Mouse (Mus musculus): ENCODE results near the gene Wnt10a.
A peak's percentile ranks its signal among the peaks of the same experiment; 100 is the strongest.
"Not testable (repeated sequence)": the region's sequence is repeated elsewhere in the genome, so short reads cannot be mapped to it uniquely, and the experiment has no call there.

The Wnt10a gene

DNA sequence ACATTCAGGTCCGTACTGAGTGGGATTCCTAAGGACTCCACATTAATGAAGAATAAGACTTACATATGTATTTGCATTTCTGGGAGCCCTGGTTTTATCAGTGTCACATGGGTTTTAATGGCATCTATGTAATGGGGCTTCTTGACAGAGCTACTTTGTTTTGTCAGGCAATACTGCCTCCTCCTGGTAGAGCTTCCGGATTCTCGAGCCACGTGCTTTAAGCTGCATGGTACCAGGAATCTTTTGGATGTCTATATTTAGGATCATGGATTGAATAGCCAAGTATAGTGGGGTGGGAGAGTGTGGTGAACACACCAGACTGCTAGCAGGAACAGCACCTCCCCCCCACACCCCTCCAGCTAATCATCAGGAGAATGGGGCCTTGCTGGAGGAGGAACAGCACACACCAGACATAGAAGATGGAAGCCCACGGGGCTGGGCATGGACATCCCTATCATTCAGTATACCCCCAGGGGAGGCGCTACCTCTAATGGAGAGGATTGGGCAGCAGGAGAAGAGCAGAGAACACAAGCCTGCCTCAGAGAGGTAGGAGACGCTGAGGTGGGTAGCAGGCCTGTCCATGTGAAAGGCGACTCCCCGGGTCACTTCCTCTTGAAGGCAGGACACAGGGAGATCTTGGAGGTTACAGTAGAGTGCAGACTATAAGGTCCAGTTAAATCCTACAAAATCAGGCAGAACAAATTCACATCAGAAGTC lies 23.8 kb downstream of the Wnt10a start:
- DNase-seq (ENCODE audit: low spot score in 2 of 2), result no peak

DNA sequence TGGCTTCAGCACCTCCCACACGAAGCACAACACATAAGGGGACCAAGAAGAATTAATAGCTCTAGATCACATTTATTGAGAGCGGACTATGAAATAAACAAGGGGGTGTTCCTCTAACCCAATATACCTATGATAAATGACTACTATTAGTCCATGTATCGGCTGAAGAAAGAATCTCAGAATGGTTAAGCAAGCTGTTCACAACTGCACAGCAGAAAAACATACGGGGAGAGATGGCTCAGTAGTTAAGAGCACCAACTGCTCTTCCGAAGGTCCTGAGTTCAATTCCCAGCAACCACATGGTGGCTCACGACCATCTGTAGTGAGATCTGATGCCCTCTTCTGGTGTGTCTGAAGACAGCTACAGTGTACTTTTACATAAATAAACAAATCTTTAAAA lies 24.6 kb downstream of the Wnt10a start:
- DNase-seq (ENCODE audit: low spot score in 2 of 2), result not testable (repeated sequence)

DNA sequence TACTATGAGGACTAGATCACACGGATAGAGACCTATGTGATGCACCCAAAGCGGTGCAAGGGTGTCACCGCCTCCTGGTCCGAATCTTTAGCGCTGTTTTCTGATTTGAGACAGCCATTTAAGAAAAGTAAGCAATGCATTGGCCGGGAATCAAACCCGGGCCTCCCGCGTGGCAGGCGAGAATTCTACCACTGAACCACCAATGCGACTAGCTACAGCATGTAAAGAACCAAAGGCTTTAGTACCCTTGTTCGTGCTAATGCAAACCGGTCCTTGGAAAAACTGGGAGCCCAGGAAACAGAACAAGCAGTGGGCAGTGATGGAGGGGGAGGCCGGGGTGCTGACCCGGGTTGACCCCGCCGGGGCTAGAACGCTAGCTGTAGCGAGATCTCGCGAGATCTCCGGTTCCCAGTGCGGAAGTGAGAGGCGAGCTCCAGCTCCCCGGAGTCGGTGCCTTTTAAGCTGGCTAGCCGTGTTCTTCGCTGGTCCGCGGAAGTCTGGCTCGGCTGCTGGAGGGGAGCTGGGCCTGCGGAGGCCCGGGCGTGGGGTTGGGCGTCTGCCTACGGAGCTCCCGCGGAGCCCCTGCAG lies 25.4 kb downstream of the Wnt10a start:
- DNase-seq (ENCODE audit: low spot score in 2 of 2), result peak; percentile 89 to 91

DNA sequence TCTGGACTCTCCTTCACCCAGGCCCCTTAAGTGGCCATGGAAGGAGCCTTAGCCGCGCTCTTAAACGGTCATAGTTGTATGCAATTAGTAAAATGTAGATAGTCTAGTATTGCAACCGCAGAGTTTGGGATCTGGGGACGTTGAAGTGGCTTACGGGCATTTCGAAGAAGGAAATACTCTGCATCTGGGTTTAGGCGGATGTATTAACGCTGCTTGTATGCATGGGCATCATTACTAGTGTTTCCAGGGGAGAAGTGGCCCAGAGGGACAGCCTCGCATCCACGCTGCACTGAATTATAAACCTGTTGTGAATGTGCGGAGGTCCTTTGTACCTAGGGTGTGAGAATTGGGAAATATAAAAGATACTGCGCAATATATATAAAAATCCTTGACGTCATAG lies 25.9 kb downstream of the Wnt10a start:
- no peak for DNase-seq (ENCODE audit: low spot score in 2 of 2)

DNA sequence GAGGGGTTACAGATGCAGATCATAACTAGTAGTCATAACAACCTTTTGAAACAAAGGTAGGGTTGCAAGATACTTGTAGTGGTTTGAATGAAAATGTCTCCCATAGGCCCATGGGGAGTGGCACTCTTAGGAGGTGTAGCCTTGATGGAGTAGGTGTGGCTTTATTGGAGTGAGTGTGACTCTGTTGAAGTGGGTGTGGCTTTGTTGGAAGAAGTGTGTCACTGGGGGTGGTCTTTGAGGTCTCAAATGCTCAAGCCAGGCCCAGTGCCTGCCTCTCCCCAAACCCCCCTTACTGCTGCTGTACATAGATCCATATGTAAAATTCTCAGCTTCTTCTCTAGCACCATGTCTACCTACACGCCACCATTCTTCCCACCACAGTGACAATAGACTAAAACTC lies 27.2 kb downstream of the Wnt10a start:
- no peak for DNase-seq (ENCODE audit: low spot score in 2 of 2)

DNA sequence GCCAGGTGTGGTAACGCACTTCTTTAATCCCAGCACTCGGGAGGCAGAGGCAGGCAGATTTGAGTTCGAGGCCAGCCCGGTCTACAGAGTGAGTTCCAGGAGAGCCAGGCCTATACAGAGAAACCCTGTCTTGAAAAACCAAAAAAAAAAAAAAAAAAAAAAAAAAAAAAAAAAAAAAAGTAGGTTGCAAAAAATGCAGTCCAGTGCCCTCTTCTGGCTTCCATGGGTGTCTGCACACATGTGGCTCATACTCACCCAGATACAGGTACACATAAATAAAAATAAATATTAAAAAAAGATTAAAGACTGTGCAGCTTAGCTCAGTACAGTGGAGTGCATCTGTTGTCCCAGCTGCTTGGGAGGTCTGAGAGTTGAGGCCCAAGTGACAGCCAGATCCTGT lies 32.3 kb downstream of the Wnt10a start:
- DNase-seq (ENCODE audit: low spot score in 2 of 2), result not testable (repeated sequence)

DNA sequence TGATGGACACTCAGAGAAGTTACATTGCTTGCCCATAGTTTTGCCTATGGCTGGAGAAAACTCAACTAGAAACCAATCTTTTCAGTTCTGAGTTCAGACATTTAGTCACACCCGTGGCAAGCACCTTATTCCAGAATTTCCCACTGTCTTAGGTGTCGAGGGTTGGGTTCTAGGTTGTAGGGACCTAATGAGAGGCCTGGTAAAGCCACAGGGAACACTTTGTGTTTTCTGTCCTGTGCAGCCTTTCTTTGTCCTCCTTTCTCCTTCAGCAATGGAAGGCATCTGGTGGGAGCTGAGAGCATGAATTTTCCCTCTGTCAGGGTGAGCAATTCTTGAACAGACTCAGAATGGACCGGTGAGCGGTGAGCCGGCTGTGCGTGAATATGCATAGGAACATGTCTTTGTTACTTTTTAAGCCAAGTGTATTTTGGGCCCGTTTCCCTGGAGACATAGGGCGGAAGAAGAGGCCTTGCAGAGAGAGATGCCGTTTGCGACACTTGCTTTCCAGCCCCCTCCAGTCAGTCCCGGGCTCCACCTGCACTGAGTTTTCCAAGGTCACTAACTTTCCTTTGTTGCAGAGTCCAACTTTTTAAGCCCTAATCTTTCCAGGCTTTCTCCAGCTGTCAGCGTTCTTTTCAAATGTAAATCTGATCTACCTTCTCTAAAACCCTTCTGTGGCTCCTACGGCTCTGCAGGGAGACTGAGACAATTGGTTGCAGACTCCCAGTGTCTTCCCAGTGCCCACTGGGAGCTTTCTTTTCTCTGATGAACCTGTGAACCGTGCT lies 33.4 kb downstream of the Wnt10a start:
- peak; percentile 67 to 82 for DNase-seq (ENCODE audit: low spot score in 2 of 2)

DNA sequence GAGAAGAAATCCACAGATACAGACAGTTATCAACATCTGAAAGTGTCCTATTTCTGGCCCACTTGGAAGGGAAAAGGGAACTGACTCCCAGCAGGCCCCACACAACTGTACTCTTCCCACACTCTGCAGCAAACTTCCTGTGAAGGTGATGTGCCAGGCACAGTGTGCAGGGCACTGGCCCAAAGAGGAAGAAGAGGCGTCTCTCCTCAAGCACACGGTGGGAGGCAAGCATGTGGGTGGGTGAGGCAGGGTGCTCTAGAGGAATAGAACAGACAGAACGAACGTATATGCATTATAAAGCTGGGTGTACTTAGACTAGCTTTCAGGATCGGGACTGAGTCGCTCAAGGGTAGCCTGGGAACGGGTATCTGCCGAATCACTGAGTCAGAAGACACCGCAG lies 38.7 kb downstream of the Wnt10a start:
- DNase-seq (ENCODE audit: low spot score in 2 of 2), result peak; percentile 70 to 78

DNA sequence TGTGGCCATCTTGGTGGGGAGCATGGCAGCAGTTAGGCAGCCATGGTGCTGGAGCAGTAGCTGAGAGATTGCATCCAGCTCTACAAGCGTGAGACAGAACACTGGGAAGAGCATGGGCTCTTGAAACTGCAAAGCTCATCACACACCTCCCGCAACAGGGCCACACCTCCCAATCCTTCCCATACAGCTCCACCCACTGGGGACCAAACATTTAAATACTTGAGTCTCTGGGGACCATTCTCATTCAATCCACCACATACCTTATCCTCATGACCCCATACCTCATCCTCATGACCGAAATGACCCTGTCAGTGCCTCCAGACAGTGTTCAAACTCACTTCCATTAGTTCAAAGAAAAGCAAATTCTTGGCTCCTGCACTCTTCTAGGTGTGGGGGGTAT lies 41.9 kb downstream of the Wnt10a start:
- DNase-seq (ENCODE audit: low spot score in 2 of 2), result no peak

DNA sequence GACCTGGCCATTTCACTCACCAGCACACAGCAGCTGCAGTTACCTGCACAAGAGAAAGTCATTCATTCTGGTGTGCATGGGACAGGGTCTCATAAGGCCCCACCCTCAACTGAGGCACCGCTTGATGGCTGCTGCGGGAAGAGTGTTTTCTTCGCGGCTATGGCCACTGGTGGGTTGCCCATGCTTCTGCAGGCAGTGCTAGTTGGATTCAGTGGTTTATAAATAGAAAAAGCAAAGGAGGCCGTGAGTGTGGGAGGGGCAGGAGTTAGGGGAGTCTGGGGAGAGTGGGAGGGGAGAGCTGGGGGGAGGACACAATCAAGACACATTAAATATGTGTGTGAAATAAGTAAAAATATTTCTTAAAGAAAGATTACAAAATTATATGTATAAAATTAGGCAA lies 51.8 kb downstream of the Wnt10a start:
- no peak for DNase-seq (ENCODE audit: low spot score in 2 of 2)

DNA sequence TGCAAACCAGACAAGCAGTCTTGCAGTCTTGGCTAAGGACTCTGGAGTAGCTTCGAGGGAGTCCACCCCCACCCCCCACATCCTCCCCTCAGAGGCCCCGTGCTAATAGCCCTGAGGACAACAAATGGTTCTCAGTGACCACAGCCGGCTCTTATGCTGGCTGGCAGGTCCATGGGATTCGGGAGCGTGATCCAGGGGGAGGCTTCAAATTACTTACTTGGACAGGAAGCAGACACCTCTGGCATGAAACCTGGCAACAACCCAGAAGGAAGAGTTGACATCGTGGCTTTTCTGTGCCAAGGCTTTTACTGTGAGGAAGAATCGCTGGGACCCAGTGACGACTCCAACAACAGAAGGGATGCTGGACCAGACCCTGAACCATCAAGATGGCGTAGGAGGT lies 55.0 kb downstream of the Wnt10a start:
- DNase-seq (ENCODE audit: low spot score in 2 of 2), result no peak

DNA sequence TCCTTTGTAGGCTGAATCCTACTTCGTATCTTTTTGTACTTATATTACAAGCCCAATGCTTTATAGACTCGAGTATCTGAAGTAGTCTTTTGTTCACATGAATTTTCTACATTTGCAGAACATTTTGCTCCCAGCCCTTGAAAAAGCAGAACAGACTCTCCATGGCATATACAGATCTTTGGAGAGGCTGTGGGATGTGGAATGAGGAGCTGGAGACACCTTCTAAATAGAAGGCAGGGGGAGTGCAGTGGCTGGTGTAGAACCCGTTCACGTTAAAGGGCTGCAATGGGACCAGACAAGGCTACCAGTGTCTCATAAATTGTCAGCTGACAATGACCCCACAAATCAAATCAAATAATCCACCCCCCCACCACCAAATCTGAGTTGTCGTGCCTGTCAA lies 57.6 kb downstream of the Wnt10a start:
- DNase-seq (ENCODE audit: low spot score in 2 of 2), result no peak

DNA sequence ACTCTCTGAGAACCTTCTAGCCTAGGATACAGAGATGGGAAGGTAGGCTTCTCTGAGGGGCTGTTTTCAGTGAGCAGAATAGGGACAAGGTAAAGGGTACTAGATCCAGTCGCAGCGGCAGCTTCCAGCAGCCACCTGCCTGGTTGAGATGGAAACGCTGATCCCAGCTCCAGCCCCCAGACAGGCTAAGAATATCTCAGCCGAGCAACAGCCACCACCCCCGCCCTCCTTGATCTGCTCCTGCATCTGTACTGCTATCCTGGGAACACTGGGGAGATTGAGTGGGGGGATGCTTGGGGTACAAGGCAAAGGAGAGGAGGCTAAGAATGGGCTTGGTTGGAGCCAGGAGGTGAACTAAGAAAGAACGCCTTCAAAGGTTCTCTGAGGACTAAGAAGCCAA lies 58.9 kb downstream of the Wnt10a start:
- DNase-seq (ENCODE audit: low spot score in 2 of 2), result peak; percentile 79 to 88

DNA sequence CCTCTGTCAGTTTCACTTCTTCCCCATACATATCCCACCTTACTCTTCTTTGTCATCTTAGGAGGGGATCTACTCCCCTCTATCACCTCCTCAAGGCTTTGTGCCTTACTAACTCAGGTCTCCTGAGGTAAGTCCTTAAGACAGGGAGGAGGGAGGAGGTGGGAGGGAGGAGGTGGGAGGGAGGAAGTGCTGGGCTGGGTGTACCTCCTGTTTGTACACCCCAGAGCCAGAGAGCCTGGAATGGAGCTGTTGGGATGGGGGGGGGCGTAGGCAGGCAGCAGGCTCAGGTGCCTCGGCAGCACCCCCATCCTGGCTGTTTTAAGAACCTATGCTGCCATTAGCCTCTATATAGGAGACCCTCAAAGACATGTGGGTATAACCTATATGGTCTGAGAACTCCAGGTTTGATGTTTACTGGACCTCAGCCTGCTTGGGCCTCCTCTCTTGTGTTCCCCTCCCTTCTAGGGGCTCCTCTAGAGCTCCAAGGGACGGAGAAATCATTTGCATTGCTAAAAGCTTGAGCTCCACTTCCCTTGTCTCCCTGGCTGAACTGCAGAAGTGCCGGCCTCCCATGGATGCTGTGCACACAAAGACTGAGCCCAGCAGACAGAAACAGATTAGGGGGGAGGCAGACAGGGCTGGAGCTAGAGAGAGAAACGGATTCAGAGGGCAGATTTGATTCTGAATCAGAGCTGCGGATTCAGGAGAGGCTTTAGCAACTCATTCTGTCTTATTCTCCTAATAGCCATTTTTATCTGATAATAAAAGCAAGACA lies 59.9 kb downstream of the Wnt10a start:
- DNase-seq (ENCODE audit: low spot score in 2 of 2), result peak; percentile 63 to 64

Measured in frontal cortex, postnatal 36 days (tissue).